Mouse (Mus musculus) neural tube, embryonic 12.5 days (tissue): ENCODE data around the gene Alg12. TPM values are rescaled to one million over a fixed set of nuclear protein-coding genes. Genes with fewer than 3 reads are reported as not detected.
A peak's percentile ranks its signal among the peaks of the same experiment; 100 is the strongest.

Source experiments
- ATAC-seq: fragments of 200-750 bp; cut with Nextera tagmentation; 2 replicates; pipeline ENCODE4 v1.8.0; 2017; ENCODE audit warnings: low read depth, mild to moderate bottlenecking, moderate TSS enrichment, moderate library complexity; ENCODE audit not compliant: low FRiP score
- H3K27ac ChIP-seq: fragments of 300-500 bp; sonication (generic); 2 replicates; pipeline ENCODE4 v1.5.1; 2016
- H3K27me3 ChIP-seq: fragments of 300-500 bp; sonication (generic); replicated peaks from 2 replicates; pipeline ENCODE4 v1.6.1; 2016; ENCODE audit warnings: mild to moderate bottlenecking
- H3K36me3 ChIP-seq: fragments of 300-500 bp; sonication (generic); 2 replicates; pipeline ENCODE4 v1.6.1; 2016; ENCODE audit warnings: mild to moderate bottlenecking
- H3K4me1 ChIP-seq: fragments of 300-500 bp; sonication (generic); 2 replicates; pipeline ENCODE4 v1.6.1; 2016
- H3K4me2 ChIP-seq: fragments of 300-500 bp; sonication (generic); replicated peaks from 2 replicates; pipeline ENCODE4 v1.6.1; 2016; ENCODE audit warnings: mild to moderate bottlenecking
- H3K4me3 ChIP-seq: fragments of 300-500 bp; sonication (generic); 2 replicates; pipeline ENCODE4 v1.5.1; 2016
- H3K9ac ChIP-seq: fragments of 300-500 bp; sonication (generic); 2 replicates; pipeline ENCODE4 v1.6.1; 2016; ENCODE audit warnings: mild to moderate bottlenecking
- H3K9me3 ChIP-seq: fragments of 300-500 bp; sonication (generic); 2 replicates; pipeline ENCODE4 v1.6.1; 2016; ENCODE audit warnings: mild to moderate bottlenecking
- WGBS: fragments of 180-500 bp; shearing (Covaris S2); methylation state at CpG from one replicate; pipeline ENCODE4 v1.1.7; 2016; 5-methylcytosine and 5-hydroxymethylcytosine counted together
- polyA plus RNA-seq: library from polyadenylated mRNA; unstranded; fragments of >200 nt; fragmentation: Nextera tagmentation; extraction: Ambion mirVana; gene quantifications from 2 replicates; pipeline ENCODE4 v1.2.1, GENCODE M21; 2016

Gene Alg12
- polyA plus RNA-seq, 1 experiment from 2014 or later = 9.9 TPM

- ATAC-seq = no peak
- Histone ChIP-seq H3K4me2 (peak overlapping the region; percentile 83), H3K27me3 (no peaks in the 10 kb centered on the region), H3K4me3 (peak overlapping the region; percentile 37), H3K4me1 (peaks cover 27% of the 10 kb centered on the region), H3K9ac (peak overlapping the region; percentile 56), H3K27ac (no peak overlapping the region), H3K9me3 (no peaks in the 10 kb centered on the region), H3K36me3 (no peaks in the 10 kb centered on the region)
- 2% methylated on average over 11 of the region's 11 CpGs for whole genome bisulfite sequencing
These were observed 18.9 kb upstream of the Alg12 start for GRCm38 (mm10) chr15:88837977-88838376.

- under 1% methylated on average over 39 of the region's 39 CpGs for WGBS
These were observed 18.2 kb upstream of the Alg12 start for GRCm38 (mm10) chr15:88837199-88837932.

GRCm38 (mm10) chr15:88836571-88836970 is 17.5 kb upstream of the Alg12 start:
- no peak for ATAC-seq
- no peaks in the 10 kb centered on the region for H3K27me3 ChIP-seq
- H3K9me3 ChIP-seq = no peaks in the 10 kb centered on the region
- no peak overlapping the region for H3K4me3 ChIP-seq
- H3K4me2 ChIP-seq = peak overlapping the region; percentile 83
- WGBS = 65% methylated on average over 5 of the region's 5 CpGs
- no peak overlapping the region for H3K27ac ChIP-seq
- H3K4me1 ChIP-seq = peaks cover 27% of the 10 kb centered on the region
- no peak overlapping the region for H3K9ac ChIP-seq
- no peaks in the 10 kb centered on the region for H3K36me3 ChIP-seq

More at GRCm38 (mm10) chr15:88837199-88837932, 18.2 kb upstream of the Alg12 start:
- Histone ChIP-seq H3K4me3 (peak overlapping the region; percentile 37), H3K4me1 (peaks cover 27% of the 10 kb centered on the region), H3K27ac (no peak overlapping the region), H3K9me3 (no peaks in the 10 kb centered on the region), H3K9ac (peak overlapping the region; percentile 56), H3K36me3 (no peaks in the 10 kb centered on the region), H3K27me3 (no peaks in the 10 kb centered on the region), H3K4me2 (peak overlapping the region; percentile 83)
- ATAC-seq = peak; percentile 46

- Histone ChIP-seq H3K9me3 (no peaks in the 10 kb centered on the region), H3K9ac (no peak overlapping the region), H3K4me1 (peaks cover 27% of the 10 kb centered on the region), H3K4me3 (no peak overlapping the region), H3K27me3 (no peaks in the 10 kb centered on the region), H3K36me3 (no peaks in the 10 kb centered on the region), H3K4me2 (no peak overlapping the region), H3K27ac (no peak overlapping the region)
- no peak for ATAC-seq
- 88% methylated on average over 6 of the region's 6 CpGs for WGBS
These were observed 16.9 kb upstream of the Alg12 start for GRCm38 (mm10) chr15:88836031-88836430.

- H3K9me3 ChIP-seq = no peaks in the 10 kb centered on the region
These were observed 13.4 kb upstream of the Alg12 start for GRCm38 (mm10) chr15:88832536-88832935.

GRCm38 (mm10) chr15:88831482-88831881 is 12.4 kb upstream of the Alg12 start:
- Histone ChIP-seq H3K9ac (no peak overlapping the region), H3K4me2 (no peak overlapping the region), H3K27me3 (no peaks in the 10 kb centered on the region), H3K4me1 (0 out of 2 replicates have a peak, but pooled peaks cover 5% of the 10 kb centered on the region), H3K9me3 (no peaks in the 10 kb centered on the region), H3K36me3 (peaks cover 2% of the 10 kb centered on the region; the same call in 1 of the 2 replicates), H3K27ac (no peak overlapping the region), H3K4me3 (no peak overlapping the region)
- WGBS = 74% methylated on average over 5 of the region's 5 CpGs
- no peak for ATAC-seq

More at GRCm38 (mm10) chr15:88832536-88832935, 13.4 kb upstream of the Alg12 start:
- 83% methylated on average over 9 of the region's 9 CpGs for WGBS
- Histone ChIP-seq H3K36me3 (no peaks in the 10 kb centered on the region), H3K4me3 (no peak overlapping the region), H3K27me3 (no peaks in the 10 kb centered on the region), H3K9ac (no peak overlapping the region), H3K4me1 (peaks cover 16% of the 10 kb centered on the region), H3K4me2 (no peak overlapping the region), H3K27ac (no peak overlapping the region)
- ATAC-seq = no peak

GRCm38 (mm10) chr15:88830696-88831095 is 11.6 kb upstream of the Alg12 start:
- Histone ChIP-seq H3K9ac (no peak overlapping the region), H3K27me3 (no peaks in the 10 kb centered on the region), H3K4me3 (no peak overlapping the region), H3K4me1 (0 out of 2 replicates have a peak, but pooled peaks cover 5% of the 10 kb centered on the region), H3K4me2 (no peak overlapping the region), H3K9me3 (no peaks in the 10 kb centered on the region), H3K36me3 (peaks cover 10% of the 10 kb centered on the region), H3K27ac (no peak overlapping the region)
- no peak for ATAC-seq
- 79% methylated on average over 5 of the region's 5 CpGs for WGBS

- no peak overlapping the region for H3K27ac ChIP-seq
- 80% methylated on average over 6 of the region's 6 CpGs for WGBS
- no peak overlapping the region for H3K4me2 ChIP-seq
- no peak overlapping the region for H3K4me3 ChIP-seq
- H3K27me3 ChIP-seq = no peaks in the 10 kb centered on the region
- 0 out of 2 replicates have a peak, but pooled peaks cover 5% of the 10 kb centered on the region for H3K4me1 ChIP-seq
- no peak for ATAC-seq
- H3K9ac ChIP-seq = no peak overlapping the region
- peaks cover 18% of the 10 kb centered on the region for H3K36me3 ChIP-seq
- no peaks in the 10 kb centered on the region for H3K9me3 ChIP-seq
These were observed 10.8 kb upstream of the Alg12 start for GRCm38 (mm10) chr15:88829791-88830440.

- H3K36me3 ChIP-seq = peaks cover 26% of the 10 kb centered on the region
- H3K4me3 ChIP-seq = no peak overlapping the region
- no peak overlapping the region for H3K4me2 ChIP-seq
- peak; percentile 92 for ATAC-seq
- 0 out of 2 replicates have a peak, but pooled peaks cover 5% of the 10 kb centered on the region for H3K4me1 ChIP-seq
- no peak overlapping the region for H3K27ac ChIP-seq
- no peaks in the 10 kb centered on the region for H3K9me3 ChIP-seq
- no peak overlapping the region for H3K9ac ChIP-seq
- 59% methylated on average over 17 of the region's 17 CpGs for WGBS
- no peaks in the 10 kb centered on the region for H3K27me3 ChIP-seq
These were observed 9.9 kb upstream of the Alg12 start for GRCm38 (mm10) chr15:88828800-88829705.

- Histone ChIP-seq H3K9me3 (no peaks in the 10 kb centered on the region), H3K27ac (no peak overlapping the region), H3K4me2 (no peak overlapping the region), H3K36me3 (peaks cover 35% of the 10 kb centered on the region), H3K27me3 (no peaks in the 10 kb centered on the region), H3K4me1 (0 out of 2 replicates have a peak, but pooled peaks cover 5% of the 10 kb centered on the region), H3K4me3 (no peak overlapping the region), H3K9ac (no peak overlapping the region)
- peak; percentile 59 for ATAC-seq
- WGBS = 27% methylated on average over 9 of the region's 9 CpGs
These were observed 9.1 kb upstream of the Alg12 start for GRCm38 (mm10) chr15:88827991-88828799.

GRCm38 (mm10) chr15:88827466-88827865 is 8.3 kb upstream of the Alg12 start:
- no peak overlapping the region for H3K4me3 ChIP-seq
- ATAC-seq = no peak
- H3K27ac ChIP-seq = no peak overlapping the region
- H3K9me3 ChIP-seq = no peaks in the 10 kb centered on the region
- no peak overlapping the region for H3K4me2 ChIP-seq
- peaks cover 42% of the 10 kb centered on the region for H3K36me3 ChIP-seq
- H3K27me3 ChIP-seq = no peaks in the 10 kb centered on the region
- H3K9ac ChIP-seq = no peak overlapping the region
- H3K4me1 ChIP-seq = 0 out of 2 replicates have a peak, but pooled peaks cover 5% of the 10 kb centered on the region
- WGBS = 94% methylated on average over 6 of the region's 6 CpGs
